Mouse (Mus musculus): ENCODE data around the gene Tmem216. TPM values are rescaled to one million over a fixed set of nuclear protein-coding genes. Genes with fewer than 3 reads are reported as not detected.
"Not testable (repeated sequence)": the region's sequence is repeated elsewhere in the genome, so short reads cannot be mapped to it uniquely, and the experiment has no call there.

Tmem216 gene
- polyA plus RNA-seq, 1 experiment from 2014 or later: 51.0 TPM

GRCm38 (mm10) chr19:10561558-10562314, 5.7 kb upstream of the Tmem216 start:
- WGBS: 76% methylated on average over 6 of the region's 6 CpGs
- no peaks in the 10 kb centered on the region for H3K27me3 ChIP-seq
- peak overlapping the region; percentile 12; the same call in 1 of the 2 replicates for H3K9ac ChIP-seq
- no peak overlapping the region for H3K4me3 ChIP-seq
- H3K4me1 ChIP-seq (replicated peaks): peaks cover 3% of the 10 kb centered on the region; the same call in 1 of the 2 replicates
- H3K36me3 ChIP-seq: no peaks in the 10 kb centered on the region
- no peaks in the 10 kb centered on the region for H3K9me3 ChIP-seq
- ATAC-seq (ENCODE audit: low read depth): no peak
- no peak overlapping the region for H3K4me2 ChIP-seq
- no peak overlapping the region for H3K27ac ChIP-seq (replicated peaks)

DNA sequence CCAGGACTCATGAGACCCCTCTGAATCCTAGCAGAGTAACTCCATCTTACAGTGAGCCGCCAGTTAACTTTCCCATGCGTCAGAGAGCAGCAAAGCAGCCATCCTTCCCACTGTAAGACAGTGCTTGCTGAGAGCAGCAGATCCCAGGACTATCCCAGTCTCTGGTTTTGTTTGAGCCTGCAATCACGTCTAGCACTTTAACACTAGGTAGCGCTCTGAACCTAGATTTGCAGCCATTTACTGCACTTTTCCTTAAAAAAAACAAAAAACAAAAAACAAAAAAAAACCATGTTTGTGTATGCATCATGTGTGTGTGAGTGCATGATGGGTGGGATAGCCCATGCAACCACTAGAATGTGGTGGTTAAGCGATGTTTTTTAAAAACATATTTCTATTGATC, 4.1 kb upstream of the Tmem216 start:
- ATAC-seq (ENCODE audit: low read depth): no peak
- Histone ChIP-seq H3K36me3 (no peaks in the 10 kb centered on the region), H3K4me3 (no peak overlapping the region), H3K27me3 (no peaks in the 10 kb centered on the region), H3K4me1 (replicated peaks) (peaks cover 13% of the 10 kb centered on the region), H3K27ac (replicated peaks) (no peak overlapping the region), H3K9me3 (no peaks in the 10 kb centered on the region), H3K4me2 (no peak overlapping the region), H3K9ac (no peak overlapping the region)
- 29% methylated on average over 5 of the region's 5 CpGs for WGBS

GRCm38 (mm10) chr19:10557837-10558375, 1.9 kb upstream of the Tmem216 start:
- H3K9ac ChIP-seq; H3K27ac ChIP-seq (replicated peaks); H3K4me2 ChIP-seq; H3K27me3 ChIP-seq; H3K4me3 ChIP-seq; H3K36me3 ChIP-seq; H3K9me3 ChIP-seq; ATAC-seq (ENCODE audit: low read depth): not testable (repeated sequence)
- WGBS: 74% methylated on average over 4 of the region's 4 CpGs
- peaks cover 24% of the 10 kb centered on the region for H3K4me1 ChIP-seq (replicated peaks)

DNA sequence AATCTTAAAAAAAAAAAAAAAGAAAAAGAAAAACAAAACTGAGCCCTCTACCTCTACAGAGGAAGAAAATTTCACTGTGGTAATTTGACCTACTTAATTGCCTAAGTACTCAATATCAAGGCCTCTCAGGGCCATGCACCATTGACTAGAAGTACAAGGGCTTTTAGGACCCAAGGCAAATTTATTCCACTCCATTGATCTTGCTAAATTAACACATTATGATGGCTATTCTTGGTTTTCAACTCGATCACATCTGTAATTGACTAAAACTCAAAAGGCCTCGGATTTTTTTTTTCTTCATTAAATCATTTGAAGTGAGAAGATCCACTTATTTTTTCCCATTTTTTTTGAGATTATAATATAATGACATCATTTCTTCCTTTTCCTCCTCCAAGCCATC, 1.4 kb upstream of the Tmem216 start:
- H3K4me2 ChIP-seq: no peak overlapping the region
- no peak overlapping the region for H3K9ac ChIP-seq
- no peak overlapping the region for H3K27ac ChIP-seq (replicated peaks)
- 64% methylated on average over 2 of the region's 2 CpGs for WGBS
- H3K9me3 ChIP-seq: no peaks in the 10 kb centered on the region
- H3K36me3 ChIP-seq: peaks cover 9% of the 10 kb centered on the region; the same call in 1 of the 2 replicates
- H3K27me3 ChIP-seq: no peaks in the 10 kb centered on the region
- H3K4me3 ChIP-seq: no peak overlapping the region
- H3K4me1 ChIP-seq (replicated peaks): peaks cover 24% of the 10 kb centered on the region
- ATAC-seq (ENCODE audit: low read depth): no peak

DNA sequence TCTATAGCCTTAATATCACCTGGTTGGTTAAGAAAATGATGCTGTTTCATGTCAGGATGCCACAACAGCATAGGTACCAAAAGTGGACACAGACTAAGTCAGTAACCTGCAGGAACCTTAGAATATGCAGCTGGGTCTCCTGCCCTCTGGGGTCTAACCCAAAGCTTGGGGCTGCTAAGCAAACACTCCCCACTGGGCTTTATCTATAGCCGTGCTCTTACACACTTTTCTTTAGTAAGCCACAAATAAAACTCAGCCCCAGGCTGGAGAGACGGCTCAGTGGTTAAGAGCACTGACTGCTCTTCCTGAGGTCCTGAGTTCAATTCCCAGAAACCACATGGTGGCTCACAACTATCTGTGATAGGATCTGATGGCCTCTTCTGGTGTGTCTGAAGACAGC, 963 bp upstream of the Tmem216 start:
- no peak overlapping the region for H3K4me3 ChIP-seq
- H3K4me2 ChIP-seq: no peak overlapping the region
- peaks cover 24% of the 10 kb centered on the region for H3K4me1 ChIP-seq (replicated peaks)
- H3K36me3 ChIP-seq: peaks cover 13% of the 10 kb centered on the region; the same call in 1 of the 2 replicates
- no peak for ATAC-seq (ENCODE audit: low read depth)
- H3K9ac ChIP-seq: no peak overlapping the region
- no peak overlapping the region for H3K27ac ChIP-seq (replicated peaks)
- 75% methylated on average over 2 of the region's 2 CpGs for WGBS
- H3K9me3 ChIP-seq: no peaks in the 10 kb centered on the region
- no peaks in the 10 kb centered on the region for H3K27me3 ChIP-seq

DNA sequence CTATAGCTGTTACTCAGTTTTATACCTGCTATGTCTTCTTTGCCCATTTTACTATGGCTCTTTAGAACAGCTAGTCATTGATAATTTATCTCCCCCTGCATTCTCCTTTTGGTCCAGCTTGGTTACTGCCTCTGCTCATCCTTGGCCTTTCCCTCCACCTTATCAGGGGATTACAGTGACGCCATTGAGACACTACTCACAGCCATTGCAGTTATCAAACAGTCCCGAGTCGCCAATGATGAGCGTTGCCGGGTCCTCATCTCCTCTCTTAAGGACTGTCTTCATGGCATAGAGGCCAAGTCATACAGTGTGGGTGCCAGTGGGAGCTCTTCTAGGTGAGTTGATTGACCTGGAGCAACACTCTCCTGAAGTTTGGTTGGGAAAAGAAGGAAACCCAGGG, 16.6 kb downstream of the Tmem216 start:
- Histone ChIP-seq H3K36me3 (peaks cover 91% of the 10 kb centered on the region), H3K9ac (no peak overlapping the region), H3K27me3 (no peaks in the 10 kb centered on the region), H3K4me1 (replicated peaks) (no peaks in the 10 kb centered on the region), H3K9me3 (no peaks in the 10 kb centered on the region), H3K27ac (replicated peaks) (no peak overlapping the region), H3K4me3 (no peak overlapping the region), H3K4me2 (no peak overlapping the region)
- no peak for ATAC-seq (ENCODE audit: low read depth)
- WGBS: 96% methylated on average over 5 of the region's 5 CpGs

DNA sequence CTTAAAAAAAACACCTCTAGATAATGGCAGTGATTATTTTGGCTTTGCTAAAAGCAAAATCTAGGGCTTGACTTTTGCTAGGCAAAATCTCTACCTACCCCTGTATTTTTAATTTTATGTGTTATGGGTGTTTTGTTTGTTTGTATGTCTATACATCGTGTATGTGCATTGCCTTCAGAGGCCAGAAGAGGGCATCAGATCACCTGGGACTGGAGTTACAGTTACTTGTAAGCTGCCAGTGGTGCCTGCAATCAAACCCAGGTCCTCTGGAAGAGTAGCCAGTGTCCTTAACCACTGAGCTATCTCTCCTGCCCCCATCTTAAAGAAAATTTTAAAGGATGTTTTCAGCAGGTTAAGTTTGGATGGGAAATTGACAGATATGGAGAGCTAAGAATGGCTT, 26.0 kb downstream of the Tmem216 start:
- Histone ChIP-seq H3K4me3 (no peak overlapping the region), H3K4me2 (no peak overlapping the region), H3K9ac (no peak overlapping the region), H3K9me3 (no peaks in the 10 kb centered on the region), H3K27me3 (no peaks in the 10 kb centered on the region), H3K4me1 (replicated peaks) (peaks cover 21% of the 10 kb centered on the region), H3K36me3 (peaks cover 52% of the 10 kb centered on the region), H3K27ac (replicated peaks) (no peak overlapping the region)
- ATAC-seq (ENCODE audit: low read depth): no peak
- WGBS: 96% methylated on average over 1 of the region's 1 CpGs

DNA sequence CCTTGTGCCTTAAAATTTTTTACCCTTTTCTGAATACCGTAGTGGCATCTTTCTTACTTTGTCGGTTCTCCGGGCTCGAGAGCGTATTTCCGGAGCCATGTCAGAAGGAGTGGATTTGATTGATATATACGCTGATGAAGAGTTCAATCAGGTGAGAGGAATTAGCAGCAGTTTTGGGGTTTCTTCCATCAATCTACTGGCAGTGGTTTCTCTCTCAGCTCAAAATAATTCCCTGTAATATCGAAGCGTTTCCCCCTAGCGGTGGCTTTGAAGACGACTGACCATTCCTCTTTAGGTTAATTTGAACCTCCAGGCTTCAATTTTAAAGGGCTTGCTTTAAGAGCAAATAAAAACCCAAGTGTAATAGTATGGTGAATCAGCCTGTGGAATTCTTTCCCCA, 30.1 kb downstream of the Tmem216 start, which contains the start of gene Sdhaf2:
Sdhaf2 (minus strand) TSS at position 233 of the 400 bp plus-strand sequence.
- Histone ChIP-seq H3K36me3 (peaks cover 19% of the 10 kb centered on the region), H3K4me3 (peak within 1 kb of the TSS; percentile 98), H3K9me3 (no peaks in the 10 kb centered on the region), H3K27me3 (no peaks in the 10 kb centered on the region), H3K4me2 (peak within 1 kb of the TSS; percentile 75), H3K27ac (replicated peaks) (peak within 1 kb of the TSS; percentile 98), H3K4me1 (replicated peaks) (peaks cover 38% of the 10 kb centered on the region), H3K9ac (peak within 1 kb of the TSS; percentile 99)
- ATAC-seq (ENCODE audit: low read depth): peak; percentile 29; the same call in 1 of the 2 replicates
- 1% methylated on average over 11 of the region's 11 CpGs for WGBS

DNA sequence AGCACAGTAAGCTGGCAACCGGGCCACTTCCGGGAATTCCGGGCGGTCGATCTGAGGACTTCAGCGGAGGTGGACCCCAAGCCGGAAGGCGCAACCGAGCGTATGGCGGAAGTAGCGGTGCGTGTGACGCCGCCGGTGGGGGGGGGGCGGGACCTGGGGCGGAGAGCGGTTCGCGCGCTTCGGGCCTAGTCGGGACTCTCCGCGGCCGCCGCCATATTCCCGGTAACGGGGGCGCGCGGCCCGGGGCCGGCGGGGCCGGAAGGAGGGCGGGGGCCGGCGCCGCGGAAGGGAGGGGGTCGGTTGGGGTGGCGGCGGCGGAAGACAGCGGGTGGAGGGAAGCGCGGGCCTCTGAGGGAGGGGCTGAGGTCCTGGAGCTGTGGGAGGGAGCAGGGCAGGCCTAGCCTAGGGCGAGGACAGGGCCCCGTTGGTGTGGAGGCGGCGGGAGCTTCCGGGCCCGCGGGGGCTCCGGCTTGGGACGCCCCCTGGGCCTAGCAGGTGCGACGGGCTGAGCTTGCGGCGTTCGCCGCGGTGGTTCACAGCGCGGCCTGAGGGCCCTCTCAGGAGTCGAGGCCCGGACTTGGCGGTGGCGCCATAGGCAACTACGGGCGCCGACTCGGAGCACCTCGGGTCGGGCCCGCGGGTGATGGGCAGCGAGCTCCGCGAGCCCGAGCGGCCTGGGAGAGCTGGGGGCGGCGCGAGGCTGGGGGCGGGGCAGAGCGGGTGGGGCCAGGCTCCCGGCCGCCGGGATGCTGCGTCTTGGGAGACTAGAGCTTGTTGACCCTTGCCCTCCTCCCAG, 30.7 kb downstream of the Tmem216 start, which contains the start of gene Cpsf7:
Cpsf7 (plus strand) TSS at position 161 of the 796 bp plus-strand sequence.
- ATAC-seq (ENCODE audit: low read depth): peak; percentile 92
- Histone ChIP-seq H3K9me3 (no peaks in the 10 kb centered on the region), H3K36me3 (peaks cover 14% of the 10 kb centered on the region), H3K4me2 (peak within 1 kb of the TSS; percentile 75), H3K9ac (peak within 1 kb of the TSS; percentile 99), H3K27ac (replicated peaks) (peak within 1 kb of the TSS; percentile 98), H3K4me1 (replicated peaks) (peaks cover 38% of the 10 kb centered on the region), H3K4me3 (peak within 1 kb of the TSS; percentile 98), H3K27me3 (no peaks in the 10 kb centered on the region)
- WGBS: under 1% methylated on average over 67 of the region's 93 CpGs

DNA sequence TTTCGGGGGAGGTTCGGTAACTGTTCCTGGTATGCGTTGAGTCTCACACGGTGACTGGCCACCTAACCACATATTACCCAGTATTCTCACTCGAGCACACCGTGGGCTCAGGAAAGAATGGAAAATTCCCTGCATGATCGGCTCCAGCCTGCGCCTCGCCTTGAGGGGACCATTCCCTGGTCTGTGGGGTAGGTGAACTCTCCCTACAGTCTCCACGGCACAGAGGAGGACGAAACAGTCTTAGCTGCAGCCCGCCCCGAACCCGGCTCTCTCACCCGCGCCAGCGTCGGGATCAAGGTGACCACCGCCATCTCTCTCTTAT, 31.3 kb downstream of the Tmem216 start:
- under 1% methylated on average over 19 of the region's 19 CpGs for WGBS
- Histone ChIP-seq H3K4me1 (replicated peaks) (peaks cover 38% of the 10 kb centered on the region), H3K36me3 (peaks cover 10% of the 10 kb centered on the region; the same call in 1 of the 2 replicates), H3K27ac (replicated peaks) (peak overlapping the region; percentile 98), H3K9ac (peak overlapping the region; percentile 99), H3K4me3 (peak overlapping the region; percentile 98), H3K9me3 (no peaks in the 10 kb centered on the region), H3K27me3 (no peaks in the 10 kb centered on the region), H3K4me2 (peak overlapping the region; percentile 75)
- peak; percentile 82; the same call in 1 of the 2 replicates for ATAC-seq (ENCODE audit: low read depth)

DNA sequence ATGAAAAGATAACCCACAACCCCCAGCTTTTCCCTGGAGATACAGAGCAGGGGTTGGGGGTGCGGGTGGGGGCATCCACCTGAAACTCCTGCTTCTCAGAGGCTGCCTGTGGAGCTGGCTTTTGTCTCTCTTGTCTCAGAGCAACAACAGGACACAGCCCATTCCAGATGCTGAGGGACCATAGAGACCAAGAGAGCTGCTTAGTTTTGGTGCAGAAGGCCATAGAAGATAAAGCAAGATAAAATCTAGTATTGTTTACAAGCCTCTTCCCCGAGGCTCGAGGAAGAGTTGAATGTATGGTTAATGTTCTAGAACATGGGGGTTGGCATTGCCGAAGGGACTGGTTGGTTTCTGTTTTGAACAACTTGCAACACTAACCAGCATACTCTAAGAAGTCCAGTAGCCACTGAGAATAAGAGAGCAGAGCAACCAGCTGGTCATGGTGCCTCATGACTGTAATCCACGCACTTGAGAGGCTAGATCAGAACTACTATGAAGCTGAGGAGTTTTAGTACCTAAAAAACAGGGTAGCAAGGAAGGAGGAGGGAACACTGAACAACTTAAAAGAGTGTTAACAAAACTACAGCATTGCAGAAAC, 32.5 kb downstream of the Tmem216 start:
- H3K27me3 ChIP-seq: no peaks in the 10 kb centered on the region
- ATAC-seq (ENCODE audit: low read depth): no peak
- H3K27ac ChIP-seq (replicated peaks): no peak overlapping the region
- peaks cover 38% of the 10 kb centered on the region for H3K4me1 ChIP-seq (replicated peaks)
- peak overlapping the region; percentile 75 for H3K4me2 ChIP-seq
- WGBS: 83% methylated on average over 5 of the region's 5 CpGs
- peaks cover 10% of the 10 kb centered on the region; the same call in 1 of the 2 replicates for H3K36me3 ChIP-seq
- H3K9me3 ChIP-seq: no peaks in the 10 kb centered on the region
- H3K9ac ChIP-seq: peak overlapping the region; percentile 17; the same call in 1 of the 2 replicates
- H3K4me3 ChIP-seq: peak overlapping the region; percentile 98; the same call in 1 of the 2 replicates
